Mouse (Mus musculus): ENCODE data around the gene Dlx2. TPM values are rescaled to one million over a fixed set of nuclear protein-coding genes. Genes with fewer than 3 reads are reported as not detected.

Gene Dlx2
- not detected for polyA plus RNA-seq (2014; fragmentation: Illumina TruSeq; extraction: RNeasy Lipid Tissue Mini Kit (QIAGEN cat#74804); ENCODE audit: low read depth, low replicate concordance)

DNA sequence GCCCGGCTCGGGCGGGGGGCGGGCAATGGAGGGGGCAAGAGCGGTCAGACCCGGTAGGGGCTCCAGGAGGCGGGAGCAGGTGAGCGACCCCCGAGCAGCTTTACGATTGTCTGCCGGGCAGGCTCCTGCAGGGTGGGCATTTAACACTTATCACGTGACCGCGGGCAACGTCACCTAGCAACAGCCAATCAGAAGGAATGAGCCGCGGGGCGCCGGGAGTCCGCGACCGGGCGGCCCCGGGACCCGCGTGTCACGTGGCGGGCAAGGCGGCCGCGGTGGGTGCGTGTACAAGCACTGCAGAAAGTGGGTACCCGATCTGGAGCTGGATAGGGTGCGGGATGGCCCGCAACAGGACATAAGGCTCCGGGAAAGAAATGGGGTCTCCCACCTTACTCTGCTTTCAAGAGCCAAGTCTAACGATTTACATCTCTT lies at the start of gene Dlx2:
Gene Dlx2 (minus strand): TSS at position 115 of the 432 bp plus-strand sequence.

GRCm38 (mm10) chr2:71528014-71528713 lies 18.4 kb downstream of the Dlx2 start, which contains the start of gene Dlx1:
Dlx1 (plus strand) TSS chr2:71528113.

Other genes with a start within 250 kb of the Dlx2 start
- gene Slc25a12, start 179.0 kb downstream of the Dlx2 start, polyA plus RNA-seq (2014; fragmentation: Illumina TruSeq; extraction: RNeasy Lipid Tissue Mini Kit (QIAGEN cat#74804); ENCODE audit: low read depth, low replicate concordance), result 28.0 TPM
- gene Hat1, start 157.8 kb downstream of the Dlx2 start, polyA plus RNA-seq (2014; fragmentation: Illumina TruSeq; extraction: RNeasy Lipid Tissue Mini Kit (QIAGEN cat#74804); ENCODE audit: low read depth, low replicate concordance), result 90.9 TPM
- gene Metap1d, start 93.5 kb downstream of the Dlx2 start, polyA plus RNA-seq (2014; fragmentation: Illumina TruSeq; extraction: RNeasy Lipid Tissue Mini Kit (QIAGEN cat#74804); ENCODE audit: low read depth, low replicate concordance), result 26.7 TPM
- not detected for gene Dlx1, start 18.6 kb downstream of the Dlx2 start, polyA plus RNA-seq (2014; fragmentation: Illumina TruSeq; extraction: RNeasy Lipid Tissue Mini Kit (QIAGEN cat#74804); ENCODE audit: low read depth, low replicate concordance)
- gene Itga6, start 198.9 kb upstream of the Dlx2 start, polyA plus RNA-seq (2014; fragmentation: Illumina TruSeq; extraction: RNeasy Lipid Tissue Mini Kit (QIAGEN cat#74804); ENCODE audit: low read depth, low replicate concordance), result 275 TPM

Data from kidney, adult 10 weeks (tissue).